Mouse (Mus musculus): ENCODE results near the gene Prdm8. TPM values are rescaled to one million over a fixed set of nuclear protein-coding genes. Genes with fewer than 3 reads are reported as not detected.

Gene Prdm8
- 0.19 TPM in 1 of 3 replicates, not detected in the others for total RNA-seq (2017)

GRCm38 (mm10) chr5:98167180-98167824, at the start of gene Prdm8:
TSS of gene Prdm8 (plus strand) at chr5:98167198.
- peak; percentile 63 for ATAC-seq (replicated peaks; ENCODE audit: insufficient number of reproducible peaks, low FRiP score, low TSS enrichment, poor library complexity, severe bottlenecking)

DNA sequence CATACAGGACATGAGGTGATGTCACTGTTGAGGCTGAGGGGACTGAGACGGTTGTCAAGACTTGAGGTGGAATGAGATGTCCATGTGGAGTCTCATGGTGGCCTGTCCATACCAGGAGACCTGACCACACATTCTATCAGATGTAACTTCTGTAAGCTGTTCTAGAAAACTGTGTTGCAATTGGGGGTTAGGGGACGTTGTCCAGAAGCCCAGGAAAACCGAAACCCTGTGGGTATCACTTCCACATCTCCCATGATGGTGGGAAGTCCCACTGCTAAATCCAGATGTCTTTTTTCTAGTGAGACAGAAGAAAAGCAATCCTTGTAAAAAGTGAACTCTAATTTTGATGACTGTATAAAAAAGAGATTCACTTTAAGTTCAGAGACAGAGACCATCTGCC, 39.9 kb upstream of the Prdm8 start:
- ATAC-seq (replicated peaks; ENCODE audit: insufficient number of reproducible peaks, low FRiP score, low TSS enrichment, poor library complexity, severe bottlenecking) = no peak

DNA sequence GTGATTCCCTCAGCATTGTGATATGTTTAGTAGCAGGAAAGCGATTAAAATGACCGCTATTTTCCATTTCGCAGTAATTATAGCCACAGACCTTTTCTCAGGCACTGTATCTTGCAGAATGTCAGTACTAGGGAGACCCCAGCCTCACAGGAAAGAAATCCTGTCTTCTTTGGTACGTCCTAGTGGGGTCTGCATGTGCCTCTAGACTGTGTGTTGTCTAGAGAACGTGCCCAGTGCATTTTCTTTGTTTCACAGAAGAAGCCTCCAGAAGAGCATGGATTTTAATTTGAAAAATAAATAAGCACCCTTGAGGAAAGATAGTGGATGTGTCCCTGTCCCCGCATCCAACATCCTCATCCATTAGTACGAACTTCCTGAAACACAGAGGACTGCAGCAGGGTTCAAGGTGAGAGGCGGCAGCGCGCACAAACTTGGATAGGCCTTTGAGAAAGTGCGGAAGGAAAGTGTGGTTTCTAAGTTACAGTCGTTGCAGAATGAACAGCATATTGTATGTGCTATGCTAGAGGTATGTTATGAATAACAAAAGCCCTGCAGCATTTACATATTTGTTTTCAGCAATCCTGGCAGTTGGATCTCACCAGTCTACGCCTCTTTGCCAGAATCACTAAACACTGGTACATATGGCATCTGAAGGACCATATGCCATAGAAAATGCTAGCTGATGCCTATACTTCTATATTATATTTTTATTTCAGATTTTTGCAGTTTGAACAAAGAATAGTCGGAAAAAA, 28.3 kb upstream of the Prdm8 start:
- ATAC-seq (replicated peaks; ENCODE audit: insufficient number of reproducible peaks, low FRiP score, low TSS enrichment, poor library complexity, severe bottlenecking) = no peak

GRCm38 (mm10) chr5:98139297-98139660, 27.7 kb upstream of the Prdm8 start:
- no peak for ATAC-seq (replicated peaks; ENCODE audit: insufficient number of reproducible peaks, low FRiP score, low TSS enrichment, poor library complexity, severe bottlenecking)

DNA sequence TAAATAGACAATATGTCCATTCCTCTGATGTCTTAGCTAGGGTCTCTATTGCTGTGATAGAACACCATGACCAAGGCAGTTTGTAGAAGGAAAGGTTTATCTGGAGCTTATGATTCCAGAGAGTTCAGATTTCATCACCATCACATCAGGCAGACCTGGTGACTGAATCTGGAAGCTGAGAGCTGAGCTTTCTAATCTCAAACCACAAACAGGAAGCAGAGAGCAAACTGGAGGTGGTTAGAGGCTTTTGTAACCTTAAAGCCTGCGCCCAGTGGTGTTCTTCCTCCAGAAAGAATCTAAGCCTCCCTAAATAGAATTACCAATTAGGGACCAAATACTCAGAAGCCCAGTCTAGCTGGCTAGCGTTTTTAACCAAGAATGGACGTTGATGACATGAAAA, 20.1 kb upstream of the Prdm8 start:
- ATAC-seq (replicated peaks; ENCODE audit: insufficient number of reproducible peaks, low FRiP score, low TSS enrichment, poor library complexity, severe bottlenecking) = no peak

GRCm38 (mm10) chr5:98166116-98166515, 882 bp upstream of the Prdm8 start:
- ATAC-seq (replicated peaks; ENCODE audit: insufficient number of reproducible peaks, low FRiP score, low TSS enrichment, poor library complexity, severe bottlenecking) = no peak

GRCm38 (mm10) chr5:98168356-98169285, 1.6 kb downstream of the Prdm8 start:
- ATAC-seq (replicated peaks; ENCODE audit: insufficient number of reproducible peaks, low FRiP score, low TSS enrichment, poor library complexity, severe bottlenecking) = no peak

DNA sequence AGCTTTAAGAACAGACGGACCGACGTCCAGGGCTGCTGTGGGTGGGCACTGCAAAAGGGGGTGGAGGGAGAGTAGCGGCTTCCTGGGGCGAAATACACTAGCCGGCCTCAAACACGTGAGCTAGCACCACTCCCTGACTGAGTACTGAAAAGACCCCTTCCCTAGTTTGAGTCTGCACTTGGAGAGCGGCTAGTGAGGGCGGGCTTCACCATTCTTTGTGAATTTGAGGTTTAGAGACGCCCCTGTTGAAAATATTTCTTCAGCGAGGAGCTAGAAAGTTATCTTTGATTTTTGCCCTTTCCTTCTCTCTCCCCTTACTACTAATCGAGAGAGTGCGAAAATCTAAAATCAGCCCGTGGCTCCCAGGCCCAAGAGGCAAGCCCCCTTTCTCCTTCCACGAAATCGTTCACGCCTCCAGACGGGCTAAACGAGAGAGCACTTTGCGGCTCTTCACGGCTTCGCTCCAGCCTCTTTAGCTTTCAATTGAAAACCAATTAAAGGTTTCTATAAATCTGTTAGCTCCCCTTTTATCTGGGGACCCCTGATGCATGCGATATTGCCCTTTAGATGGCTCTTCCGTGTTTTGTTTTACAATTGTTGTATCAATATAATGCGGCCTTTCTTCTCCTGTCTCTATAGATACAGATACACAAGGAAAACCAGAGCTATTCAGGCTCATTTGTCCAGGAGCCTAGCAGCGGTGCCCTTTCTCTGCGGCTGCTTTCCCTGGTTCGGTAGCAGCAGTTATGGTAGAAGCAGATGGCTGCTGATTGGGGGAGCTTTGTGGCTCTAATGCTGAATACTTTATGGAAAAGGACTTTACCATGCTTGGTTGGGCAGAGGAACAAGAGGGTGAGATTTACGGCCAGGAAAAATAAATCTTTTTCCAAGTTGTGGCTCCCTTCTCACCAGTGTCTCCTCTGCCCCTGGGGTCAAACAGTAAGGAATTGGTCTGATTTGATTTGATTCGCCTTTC, 2.7 kb downstream of the Prdm8 start:
- no peak for ATAC-seq (replicated peaks; ENCODE audit: insufficient number of reproducible peaks, low FRiP score, low TSS enrichment, poor library complexity, severe bottlenecking)

DNA sequence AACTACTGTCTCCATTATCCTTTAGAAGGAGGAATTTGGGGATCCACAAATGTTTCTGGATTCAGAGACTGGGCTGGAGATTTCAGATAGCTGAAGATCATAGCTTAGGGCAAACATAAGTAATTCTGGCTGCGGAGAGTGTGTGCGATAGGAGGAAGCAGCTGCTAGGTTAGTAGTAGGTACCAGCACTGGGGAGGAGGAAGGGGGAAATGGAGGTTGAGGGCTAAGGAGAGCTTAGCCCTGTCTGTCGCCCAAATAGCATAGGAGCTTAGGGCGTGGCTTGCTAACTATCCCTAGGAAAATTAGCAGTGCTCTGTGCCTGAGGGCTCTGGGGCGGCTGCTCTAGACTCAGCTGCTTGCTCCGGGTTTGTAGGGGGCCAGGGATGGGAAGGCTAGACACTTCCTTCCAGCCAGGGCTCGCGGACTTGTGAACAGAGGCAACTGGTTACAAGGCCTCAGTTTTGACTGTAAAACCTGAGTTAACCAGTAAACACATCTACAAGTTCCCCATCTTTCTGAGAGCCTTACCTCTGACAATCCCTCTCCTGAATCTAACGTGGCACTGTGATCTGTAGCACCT, 4.7 kb downstream of the Prdm8 start:
- ATAC-seq (replicated peaks; ENCODE audit: insufficient number of reproducible peaks, low FRiP score, low TSS enrichment, poor library complexity, severe bottlenecking) = no peak

DNA sequence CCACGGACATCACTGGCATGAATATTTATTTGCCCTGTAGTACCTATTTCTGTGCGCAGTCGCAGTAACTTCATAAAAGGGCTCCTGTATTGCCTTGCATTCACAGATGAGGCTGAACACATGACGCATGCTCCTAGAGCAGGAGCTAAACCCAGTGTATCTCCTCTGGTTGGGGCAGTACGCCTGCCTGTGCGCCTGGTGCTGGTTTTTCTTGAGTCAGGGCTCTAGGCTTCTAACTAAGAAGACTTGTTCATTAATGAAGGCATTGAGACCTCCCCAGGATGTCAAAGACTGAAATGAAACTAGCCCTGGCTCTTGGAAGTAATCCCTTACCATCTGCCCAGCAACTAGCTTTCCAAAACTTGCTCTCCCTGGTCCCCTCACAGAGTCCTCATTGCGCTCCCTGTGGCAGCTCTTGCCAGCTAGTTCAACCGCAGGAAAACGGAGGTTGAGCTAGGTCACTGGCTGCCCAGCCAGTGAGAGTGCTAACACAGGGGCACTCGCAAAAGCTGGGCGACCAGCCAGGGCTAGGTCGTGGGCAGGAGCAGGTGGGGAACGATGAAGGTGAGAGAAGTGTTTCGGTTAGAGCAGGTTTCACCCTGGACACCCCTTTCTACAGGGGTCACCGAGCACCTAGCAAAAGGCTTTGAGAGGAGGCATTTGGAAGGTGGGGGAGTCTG, 5.6 kb downstream of the Prdm8 start:
- ATAC-seq (replicated peaks; ENCODE audit: insufficient number of reproducible peaks, low FRiP score, low TSS enrichment, poor library complexity, severe bottlenecking) = no peak

DNA sequence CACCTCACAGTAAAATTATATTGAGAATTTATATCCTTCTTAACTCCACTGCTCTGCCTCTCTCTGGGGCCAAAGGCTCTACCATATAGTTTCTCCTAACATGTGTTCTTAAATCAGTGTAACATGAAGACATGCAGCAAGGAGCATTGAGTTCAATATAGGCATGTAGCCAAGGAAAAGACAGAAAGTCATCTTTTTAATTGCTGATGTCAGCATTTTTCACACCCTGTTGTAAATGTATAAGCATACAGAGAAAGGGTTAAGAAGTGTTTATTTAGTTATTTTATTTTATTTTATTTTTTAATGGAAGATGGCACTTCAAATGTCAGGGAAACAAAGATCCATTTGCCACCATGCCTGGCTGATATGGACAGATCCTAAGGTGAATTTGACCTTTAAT, 6.7 kb downstream of the Prdm8 start:
- no peak for ATAC-seq (replicated peaks; ENCODE audit: insufficient number of reproducible peaks, low FRiP score, low TSS enrichment, poor library complexity, severe bottlenecking)

DNA sequence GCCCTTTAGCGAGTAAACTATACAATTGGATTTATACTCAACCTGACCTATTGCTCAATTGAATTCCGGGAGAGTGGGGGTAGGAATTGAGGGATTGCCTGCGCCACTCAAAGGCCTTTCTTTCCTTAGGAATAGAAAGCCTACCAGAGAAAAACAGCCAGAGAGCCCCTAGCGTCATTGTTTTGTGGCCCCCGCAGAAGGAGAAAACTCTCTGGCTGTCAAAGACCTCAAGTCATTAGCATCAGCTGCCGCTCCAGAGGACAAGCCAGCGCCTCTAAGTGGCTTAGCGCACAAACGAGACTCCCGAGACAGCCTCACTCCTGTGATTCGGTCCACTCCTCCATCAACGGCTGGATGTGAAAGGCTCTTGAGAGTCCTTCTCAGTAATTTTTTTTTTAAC, 12.6 kb downstream of the Prdm8 start:
- ATAC-seq (replicated peaks; ENCODE audit: insufficient number of reproducible peaks, low FRiP score, low TSS enrichment, poor library complexity, severe bottlenecking) = no peak

DNA sequence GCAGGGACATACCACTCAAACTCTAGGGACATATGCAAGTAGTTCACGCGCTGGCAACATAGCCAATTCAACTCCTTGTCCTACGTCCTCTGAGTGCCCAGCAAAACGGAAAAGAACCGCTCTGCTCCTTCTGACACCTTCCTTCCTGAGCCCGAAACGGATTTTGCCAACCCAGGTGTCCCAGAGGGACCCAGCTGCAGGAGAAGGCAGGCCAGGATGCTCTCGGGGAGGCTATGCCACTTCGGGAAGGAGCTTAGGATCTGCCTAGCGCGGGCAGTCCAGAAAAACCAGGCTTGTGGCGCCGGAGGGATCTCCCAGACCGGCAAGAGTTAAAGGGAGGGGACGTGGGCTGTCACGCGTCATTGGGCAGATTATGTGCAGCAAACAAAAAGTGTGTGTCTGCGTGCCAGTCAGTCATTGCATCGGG, 13.5 kb downstream of the Prdm8 start:
- ATAC-seq (replicated peaks; ENCODE audit: insufficient number of reproducible peaks, low FRiP score, low TSS enrichment, poor library complexity, severe bottlenecking) = no peak

DNA sequence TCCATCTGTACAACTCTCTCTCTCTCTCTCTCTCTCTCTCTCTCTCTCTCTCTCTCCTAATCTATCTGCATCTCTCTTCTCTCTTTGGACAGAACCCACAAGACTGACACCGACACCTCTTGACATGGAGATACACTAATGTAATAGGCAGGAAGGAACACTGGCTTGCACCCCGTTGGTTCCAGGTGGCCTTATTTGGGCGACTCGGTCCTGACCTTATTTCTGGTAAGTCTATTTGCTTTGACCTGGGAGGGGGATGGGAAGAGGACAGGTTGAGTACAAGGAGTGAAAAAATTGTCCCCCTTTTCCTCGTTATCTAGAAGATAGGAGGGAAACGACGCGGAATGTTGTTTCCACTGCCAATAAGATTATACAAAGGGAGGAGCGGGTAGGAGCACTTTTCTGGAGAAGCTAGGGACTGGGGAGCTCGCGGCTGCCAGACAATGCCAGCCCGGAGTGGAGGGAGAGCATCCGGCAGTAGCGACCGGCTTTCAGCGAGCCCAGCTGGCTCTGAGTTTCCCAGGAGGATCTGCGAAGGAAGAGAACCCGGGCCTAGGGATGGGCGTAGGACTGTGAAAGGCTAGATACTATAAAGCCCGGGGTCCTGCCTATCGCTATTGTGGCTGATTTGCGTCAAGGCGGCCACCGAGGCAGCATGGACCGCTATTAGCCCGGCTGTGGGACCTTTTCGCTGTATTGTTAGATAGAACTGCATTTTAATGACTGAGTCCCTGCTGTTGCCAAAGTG, 14.1 kb downstream of the Prdm8 start:
- ATAC-seq (replicated peaks; ENCODE audit: insufficient number of reproducible peaks, low FRiP score, low TSS enrichment, poor library complexity, severe bottlenecking) = no peak

DNA sequence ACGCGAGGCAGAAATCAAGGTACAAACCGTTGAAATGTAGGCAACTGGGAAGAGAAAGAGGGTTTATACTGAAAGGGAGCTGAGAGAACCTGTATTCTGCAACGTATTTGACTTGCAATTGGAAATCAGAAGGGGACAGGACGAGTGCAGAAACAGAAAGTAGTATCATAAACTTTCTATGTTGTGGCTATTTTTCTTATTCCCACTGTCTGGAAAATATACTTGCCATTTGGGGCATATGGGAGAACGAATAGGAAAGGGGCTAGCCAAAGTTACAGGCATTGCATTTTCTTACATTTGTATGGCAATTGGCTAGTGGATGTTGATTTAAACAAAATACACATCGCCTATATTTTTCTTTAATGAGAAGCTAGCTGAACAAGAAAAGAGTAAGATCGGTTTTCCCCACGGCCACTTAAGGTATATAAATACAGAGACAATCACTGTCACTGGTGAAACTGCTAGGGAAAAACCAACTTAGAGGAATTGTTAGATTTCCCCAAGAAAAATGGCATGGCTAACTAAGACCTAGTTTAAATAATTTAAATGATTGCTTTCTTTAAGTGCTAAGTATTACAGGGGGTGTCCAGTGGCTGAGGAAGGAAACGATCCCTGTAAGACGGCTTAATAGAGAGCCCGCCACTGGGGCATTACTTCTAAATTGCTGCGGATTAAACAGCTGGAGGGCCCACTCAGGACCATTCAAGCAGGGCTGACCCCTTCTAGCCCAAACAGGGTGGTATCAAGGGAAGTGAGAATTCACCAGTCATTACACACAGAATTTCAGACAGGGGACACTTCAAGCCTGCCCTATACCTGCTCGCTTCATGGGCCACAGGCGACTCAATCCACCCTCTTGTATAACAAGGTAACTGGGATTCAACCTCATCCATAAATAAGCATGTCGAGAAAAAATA, 14.9 kb downstream of the Prdm8 start:
- ATAC-seq (replicated peaks; ENCODE audit: insufficient number of reproducible peaks, low FRiP score, low TSS enrichment, poor library complexity, severe bottlenecking) = no peak

GRCm38 (mm10) chr5:98182603-98182920, 15.6 kb downstream of the Prdm8 start:
- no peak for ATAC-seq (replicated peaks; ENCODE audit: insufficient number of reproducible peaks, low FRiP score, low TSS enrichment, poor library complexity, severe bottlenecking)

Data from monocyte, adult 5-6 weeks (primary cell).